Mouse (Mus musculus) liver, embryonic 14.5 days (tissue): ENCODE data around the gene Rhobtb1. TPM values are rescaled to one million over a fixed set of nuclear protein-coding genes. Genes with fewer than 3 reads are reported as not detected.

Source experiments
- ATAC-seq: fragments of 200-750 bp; cut with Nextera tagmentation; 2 replicates; pipeline ENCODE4 v1.8.0; 2017; ENCODE audit warnings: moderate number of reproducible peaks, mild to moderate bottlenecking, moderate library complexity; ENCODE audit not compliant: insufficient read depth
- DNase-seq, 3 experiments: peaks; one replicate each; pipeline ENCODE4 v3.0.0-alpha.2; 2012 to 2013; ENCODE audit warnings: low read depth in 3 of 3, low spot score in 3 of 3
- H3K27ac ChIP-seq: fragments of 300-500 bp; sonication (generic); 2 replicates; pipeline ENCODE4 v1.5.1; 2014; ENCODE audit warnings: moderate library complexity, mild to moderate bottlenecking, control low read depth, inconsistent platforms
- H3K27me3 ChIP-seq: fragments of 300-500 bp; sonication (generic); 2 replicates; pipeline ENCODE4 v1.6.1; 2014; ENCODE audit warnings: mild to moderate bottlenecking, low read length, moderate library complexity; ENCODE audit not compliant: control insufficient read depth, insufficient read depth
- H3K36me3 ChIP-seq: fragments of 300-500 bp; sonication (generic); replicated peaks from 2 replicates; pipeline ENCODE4 v1.6.1; 2014; ENCODE audit warnings: low read depth; ENCODE audit not compliant: control insufficient read depth, insufficient read depth
- H3K4me1 ChIP-seq, 2 experiments: fragments of 200-500 bp in 1 of 2; fragments of 300-500 bp in 1 of 2; sonication (generic) in 1 of 2; replicated peaks; 2 replicates each; pipeline ENCODE4 v1.6.1; 2012 to 2014; ENCODE audit warnings: antibody characterized with exemption in 1 of 2, inconsistent platforms in 1 of 2, low read length in 1 of 2; ENCODE audit not compliant: control insufficient read depth in 2 of 2, insufficient read depth in 2 of 2
- H3K4me2 ChIP-seq: fragments of 300-500 bp; sonication (generic); 2 replicates; pipeline ENCODE4 v1.6.1; 2014; ENCODE audit warnings: low read depth, mild to moderate bottlenecking, control low read depth, moderate library complexity
- H3K4me3 ChIP-seq, 2 experiments: fragments of 200-500 bp in 1 of 2; fragments of 300-500 bp in 1 of 2; sonication (generic) in 1 of 2; 2 replicates each; pipeline ENCODE4 v1.5.1; 2012 to 2014; ENCODE audit warnings: low read depth in 2 of 2, low read length in 2 of 2, mild to moderate bottlenecking in 2 of 2, control low read depth in 1 of 2, inconsistent platforms in 1 of 2, moderate library complexity in 1 of 2; ENCODE audit not compliant: insufficient read depth in 1 of 2
- H3K9ac ChIP-seq: fragments of 300-500 bp; sonication (generic); replicated peaks from 2 replicates; pipeline ENCODE4 v1.6.1; 2014; ENCODE audit warnings: mild to moderate bottlenecking, control low read depth, moderate library complexity
- H3K9me3 ChIP-seq: fragments of 300-500 bp; sonication (generic); 2 replicates; pipeline ENCODE4 v1.6.1; 2016; ENCODE audit warnings: low read length, mixed read lengths; ENCODE audit not compliant: control insufficient read depth
- CTCF ChIP-seq: IDR thresholded peaks from 2 replicates; pipeline ENCODE4 v1.5.1; 2016; ENCODE audit warnings: antibody characterized with exemption, low read depth, control low read depth
- EP300 ChIP-seq: IDR thresholded peaks from 2 replicates; pipeline ENCODE4 v1.6.1; 2016; ENCODE audit warnings: antibody characterized with exemption, low read depth
- WGBS: fragments of 180-500 bp; shearing (Covaris S2); extraction: QIAGEN DNeasy Blood & Tissue Kit; methylation state at CpG from one replicate; pipeline ENCODE4 v1.1.7; 2014; ENCODE audit not compliant: insufficient replicate concordance; 5-methylcytosine and 5-hydroxymethylcytosine counted together
- polyA plus RNA-seq, 2 experiments: library from polyadenylated mRNA; depleted of rRNA in 1 of 2; stranded (reverse) in 1 of 2; unstranded in 1 of 2; fragments of >200 nt; fragmentation: Nextera tagmentation in 1 of 2; extraction: Ambion mirVana in 1 of 2; gene quantifications; 2 replicates each; pipeline versions ENCODE4 v1.2.1 to v1.2.3; 2012 to 2014

The Rhobtb1 gene
- polyA plus RNA-seq, 2 experiments, result 2.5 to 7.1 TPM

DNA sequence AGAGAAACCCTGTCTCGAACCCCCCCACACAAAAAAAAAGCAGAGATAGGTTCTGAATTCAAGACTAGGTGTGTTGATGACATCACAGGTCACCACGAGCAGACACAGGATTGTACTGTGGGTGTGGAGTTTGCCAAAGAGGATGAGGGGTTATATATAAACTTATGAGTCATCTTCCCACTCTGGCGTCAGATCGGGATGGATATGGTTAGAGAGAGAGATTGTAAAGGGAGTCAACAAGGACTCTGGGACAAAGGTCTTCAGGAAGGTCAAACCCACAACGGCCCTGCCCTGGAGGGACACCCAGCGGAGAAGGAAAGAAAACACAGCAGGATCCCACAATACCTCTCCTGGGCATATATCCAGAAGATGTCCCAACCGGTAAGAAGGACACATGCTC, 2.0 kb upstream of the Rhobtb1 start:
- 52% methylated on average over 7 of the region's 7 CpGs for WGBS
- no peaks in the 10 kb centered on the region for H3K9me3 ChIP-seq
- TF ChIP-seq CTCF (no peak), EP300 (no peak)
- H3K4me2 ChIP-seq, result no peak overlapping the region
- H3K9ac ChIP-seq, result no peak overlapping the region
- ATAC-seq (no peak), DNase-seq (no peak)
- H3K27ac ChIP-seq, result no peak overlapping the region
- H3K4me3 ChIP-seq, result no peak overlapping the region
- no peaks in the 10 kb centered on the region for H3K36me3 ChIP-seq
- 0 out of 4 replicates have a peak, but pooled peaks cover 0 to 2% of the 10 kb centered on the region in 2 experiments for H3K4me1 ChIP-seq
- no peaks in the 10 kb centered on the region for H3K27me3 ChIP-seq

GRCm38 (mm10) chr10:69152971-69153370, 1.7 kb downstream of the Rhobtb1 start:
- Histone ChIP-seq H3K9me3 (no peaks in the 10 kb centered on the region), H3K9ac (no peak overlapping the region), H3K27ac (no peak overlapping the region), H3K4me3 (no peak overlapping the region), H3K27me3 (no peaks in the 10 kb centered on the region), H3K4me1 (0 out of 4 replicates have a peak, but pooled peaks cover 0 to 2% of the 10 kb centered on the region in 2 experiments), H3K4me2 (no peak overlapping the region), H3K36me3 (no peaks in the 10 kb centered on the region)
- ATAC-seq (no peak), DNase-seq (no peak)
- WGBS, result 50% methylated on average over 4 of the region's 4 CpGs
- TF ChIP-seq EP300, result no peak
- TF ChIP-seq CTCF, result no peak

GRCm38 (mm10) chr10:69155428-69156175, 4.4 kb downstream of the Rhobtb1 start:
- Histone ChIP-seq H3K4me1 (0 out of 4 replicates have a peak, but pooled peaks cover 0 to 2% of the 10 kb centered on the region in 2 experiments), H3K9me3 (no peaks in the 10 kb centered on the region), H3K4me3 (no peak overlapping the region), H3K36me3 (no peaks in the 10 kb centered on the region), H3K27ac (no peak overlapping the region), H3K4me2 (no peak overlapping the region), H3K9ac (no peak overlapping the region), H3K27me3 (no peaks in the 10 kb centered on the region)
- 72% methylated on average over 10 of the region's 10 CpGs for WGBS
- TF ChIP-seq EP300 (no peak), CTCF (no peak)
- no peak for DNase-seq
- no peak for ATAC-seq

GRCm38 (mm10) chr10:69156462-69156861, 5.2 kb downstream of the Rhobtb1 start:
- TF ChIP-seq CTCF (no peak), EP300 (no peak)
- Histone ChIP-seq H3K27me3 (no peaks in the 10 kb centered on the region), H3K4me3 (no peak overlapping the region), H3K27ac (no peak overlapping the region), H3K36me3 (no peaks in the 10 kb centered on the region), H3K4me1 (0 out of 4 replicates have a peak, but pooled peaks cover 0 to 2% of the 10 kb centered on the region in 2 experiments), H3K9ac (no peak overlapping the region), H3K4me2 (no peak overlapping the region), H3K9me3 (no peaks in the 10 kb centered on the region)
- ATAC-seq, result no peak
- WGBS, result 65% methylated on average over 6 of the region's 6 CpGs
- DNase-seq, result no peak

- TF ChIP-seq CTCF (no peak), EP300 (no peak)
- no peaks in the 10 kb centered on the region for H3K27me3 ChIP-seq
- no peak overlapping the region for H3K4me3 ChIP-seq
- no peak for DNase-seq
- H3K36me3 ChIP-seq, result no peaks in the 10 kb centered on the region
- no peak overlapping the region for H3K4me2 ChIP-seq
- H3K4me1 ChIP-seq, result 0 out of 4 replicates have a peak, but pooled peaks cover 0 to 2% of the 10 kb centered on the region in 2 experiments
- H3K9me3 ChIP-seq, result no peaks in the 10 kb centered on the region
- H3K27ac ChIP-seq, result no peak overlapping the region
- no peak overlapping the region for H3K9ac ChIP-seq
- ATAC-seq, result no peak
- 30% methylated on average over 2 of the region's 2 CpGs for WGBS
These were observed 6.2 kb downstream of the Rhobtb1 start for GRCm38 (mm10) chr10:69157471-69157870.
